Mouse (Mus musculus) bone marrow macrophage, adult 2 months (primary cell): ENCODE data around the gene Agpat2.

ENCODE experiments used
- CTCF ChIP-seq: IDR thresholded peaks from 2 replicates; pipeline ENCODE4 v1.5.1; 2012; ENCODE audit warnings: low read depth, mild to moderate bottlenecking, low read length, moderate library complexity
- POLR2A ChIP-seq: IDR thresholded peaks from 2 replicates; pipeline ENCODE4 v1.6.1; 2012; ENCODE audit warnings: mild to moderate bottlenecking, low read depth, low read length, borderline replicate concordance

DNA sequence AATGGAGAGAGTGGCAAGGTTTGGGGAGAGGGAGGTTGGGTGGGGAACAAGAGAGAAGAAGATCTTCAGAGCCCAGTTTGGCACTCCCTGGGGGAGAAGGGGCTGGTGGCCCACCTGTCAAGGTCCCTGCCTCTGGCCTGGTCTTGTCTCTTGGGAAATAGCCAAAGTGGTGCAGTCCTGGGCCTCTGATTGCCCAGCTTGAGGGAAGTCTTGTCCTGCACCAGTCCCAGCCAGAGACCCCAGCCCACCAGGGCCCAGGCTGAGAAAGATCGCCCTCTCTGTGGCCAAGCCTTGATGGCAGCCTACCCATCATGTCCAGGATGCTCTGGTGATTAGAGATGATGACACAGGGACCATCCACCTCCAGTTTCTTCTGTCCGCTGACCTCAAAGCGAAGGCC, 7.3 kb downstream of the Agpat2 start:
- no peak for TF ChIP-seq POLR2A
- TF ChIP-seq CTCF = no peak
